Mouse (Mus musculus) forebrain, postnatal 0 days (tissue): ENCODE measurements around the gene Hhat. TPM values are rescaled to one million over a fixed set of nuclear protein-coding genes. Genes with fewer than 3 reads are reported as not detected.

Experiments
- ATAC-seq: fragments of 200-750 bp; cut with Nextera tagmentation; 2 replicates; pipeline ENCODE4 v1.8.0; 2017; ENCODE audit warnings: mild to moderate bottlenecking, moderate library complexity
- DNase-seq: peaks from one replicate; pipeline ENCODE4 v3.0.0-alpha.2; 2015
- H3K27ac ChIP-seq: fragments of 300-500 bp; sonication (generic); 2 replicates; pipeline ENCODE4 v1.5.1; 2014; ENCODE audit warnings: low read depth, mild to moderate bottlenecking, antibody characterized with exemption, low read length, moderate library complexity, mixed read lengths
- H3K27me3 ChIP-seq: fragments of 300-500 bp; sonication (generic); 2 replicates; pipeline ENCODE4 v1.6.1; 2014; ENCODE audit warnings: mild to moderate bottlenecking, low read length, mixed read lengths; ENCODE audit not compliant: insufficient read depth
- H3K36me3 ChIP-seq: fragments of 300-500 bp; sonication (generic); 2 replicates; pipeline ENCODE4 v1.6.1; 2014; ENCODE audit warnings: mild to moderate bottlenecking, moderate library complexity; ENCODE audit not compliant: insufficient read depth
- H3K4me1 ChIP-seq: fragments of 300-500 bp; sonication (generic); 2 replicates; pipeline ENCODE4 v1.6.1; 2014; ENCODE audit warnings: antibody characterized with exemption; ENCODE audit not compliant: insufficient read depth
- H3K4me2 ChIP-seq: fragments of 300-500 bp; sonication (generic); 2 replicates; pipeline ENCODE4 v1.6.1; 2014; ENCODE audit warnings: low read depth, mild to moderate bottlenecking, moderate library complexity
- H3K4me3 ChIP-seq: fragments of 300-500 bp; sonication (generic); 2 replicates; pipeline ENCODE4 v1.5.1; 2014; ENCODE audit warnings: low read depth, low read length, mixed read lengths
- H3K9ac ChIP-seq: fragments of 300-500 bp; sonication (generic); 2 replicates; pipeline ENCODE4 v1.6.1; 2014; ENCODE audit warnings: mild to moderate bottlenecking
- H3K9me3 ChIP-seq: fragments of 300-500 bp; sonication (generic); 2 replicates; pipeline ENCODE4 v1.6.1; 2016; ENCODE audit warnings: low read length
- CTCF ChIP-seq: sonication (generic); IDR thresholded peaks from 2 replicates; pipeline ENCODE4 v1.5.1; 2016; ENCODE audit warnings: antibody characterized with exemption, control low read depth, low read depth
- WGBS: fragments of 180-500 bp; shearing (Covaris S2); extraction: QIAGEN DNeasy Blood & Tissue Kit; methylation state at CpG from one replicate; pipeline ENCODE4 v1.1.7; 2014; 5-methylcytosine and 5-hydroxymethylcytosine counted together
- polyA plus RNA-seq: library from polyadenylated mRNA; unstranded; fragments of >200 nt; fragmentation: Nextera tagmentation; extraction: Ambion mirVana; gene quantifications from 2 replicates; pipeline ENCODE4 v1.2.1, GENCODE M21; 2015
- total RNA-seq: library from RNA; depleted of rRNA; stranded (reverse); fragments of >200 nt; gene quantifications from 2 replicates; pipeline ENCODE4 v1.2.3, GENCODE M21; 2014

Hhat gene
- total and polyA plus RNA-seq, 2 experiments from 2014 or later, result 1.8 to 2.6 TPM

- H3K27me3 ChIP-seq, result no peaks in the 10 kb centered on the region
- peak overlapping the region; percentile 32 for H3K4me2 ChIP-seq
- 44% methylated on average over 17 of the region's 17 CpGs for WGBS
- H3K9ac ChIP-seq, result no peak overlapping the region
- H3K27ac ChIP-seq, result 0 out of 2 replicates have a peak overlapping the region, but pooled peaks have one; percentile 23
- H3K36me3 ChIP-seq, result no peaks in the 10 kb centered on the region
- peak; percentile 68 for DNase-seq
- H3K9me3 ChIP-seq, result no peaks in the 10 kb centered on the region
- peaks cover 5% of the 10 kb centered on the region for H3K4me1 ChIP-seq
- H3K4me3 ChIP-seq, result no peak overlapping the region
- TF ChIP-seq CTCF, result no peak
- peak; percentile 38 for ATAC-seq
Measured at GRCm38 (mm10) chr1:192785046-192785961, 14.3 kb upstream of the Hhat start.

GRCm38 (mm10) chr1:192784374-192784773, 13.4 kb upstream of the Hhat start:
- Histone ChIP-seq H3K9ac (no peak overlapping the region), H3K4me3 (no peak overlapping the region), H3K9me3 (no peaks in the 10 kb centered on the region), H3K4me1 (peaks cover 5% of the 10 kb centered on the region), H3K4me2 (no peak overlapping the region), H3K27ac (no peak overlapping the region), H3K36me3 (no peaks in the 10 kb centered on the region), H3K27me3 (no peaks in the 10 kb centered on the region)
- DNase-seq, result peak; percentile 82
- WGBS, result 32% methylated on average over 4 of the region's 4 CpGs
- peak; percentile 94 for TF ChIP-seq CTCF
- ATAC-seq, result peak; percentile 79

- peaks cover 5% of the 10 kb centered on the region; the same call in 1 of the 2 replicates for H3K4me1 ChIP-seq
- H3K27ac ChIP-seq, result no peak overlapping the region
- H3K27me3 ChIP-seq, result no peaks in the 10 kb centered on the region
- H3K4me3 ChIP-seq, result no peak overlapping the region
- H3K9me3 ChIP-seq, result no peaks in the 10 kb centered on the region
- TF ChIP-seq CTCF, result no peak
- ATAC-seq (no peak), DNase-seq (no peak)
- no peaks in the 10 kb centered on the region for H3K36me3 ChIP-seq
- H3K9ac ChIP-seq, result no peak overlapping the region
- no peak overlapping the region for H3K4me2 ChIP-seq
Measured at GRCm38 (mm10) chr1:192781256-192781655, 10.2 kb upstream of the Hhat start.

GRCm38 (mm10) chr1:192778869-192779514, 8.0 kb upstream of the Hhat start:
- 59% methylated on average over 6 of the region's 6 CpGs for WGBS
- TF ChIP-seq CTCF, result no peak
- Histone ChIP-seq H3K4me3 (no peak overlapping the region), H3K9ac (no peak overlapping the region), H3K4me2 (no peak overlapping the region), H3K27me3 (no peaks in the 10 kb centered on the region), H3K4me1 (no peaks in the 10 kb centered on the region), H3K27ac (peak overlapping the region; percentile 16; the same call in 1 of the 2 replicates), H3K36me3 (no peaks in the 10 kb centered on the region), H3K9me3 (no peaks in the 10 kb centered on the region)
- ATAC-seq (no peak), DNase-seq (peak; percentile 18)

- no peaks in the 10 kb centered on the region for H3K9me3 ChIP-seq
- ATAC-seq (no peak), DNase-seq (no peak)
- no peak for TF ChIP-seq CTCF
- H3K27ac ChIP-seq, result no peak overlapping the region
- no peaks in the 10 kb centered on the region for H3K36me3 ChIP-seq
- no peaks in the 10 kb centered on the region for H3K27me3 ChIP-seq
- no peak overlapping the region for H3K4me2 ChIP-seq
- H3K4me1 ChIP-seq, result no peaks in the 10 kb centered on the region
- WGBS, result 82% methylated on average over 4 of the region's 4 CpGs
- no peak overlapping the region for H3K4me3 ChIP-seq
- H3K9ac ChIP-seq, result no peak overlapping the region
Measured at GRCm38 (mm10) chr1:192778206-192778605, 7.2 kb upstream of the Hhat start.

- Histone ChIP-seq H3K27ac (peak overlapping the region; percentile 92), H3K4me2 (peak overlapping the region; percentile 99), H3K36me3 (no peaks in the 10 kb centered on the region), H3K9ac (peak overlapping the region; percentile 86), H3K4me1 (peaks cover 7% of the 10 kb centered on the region; the same call in 1 of the 2 replicates), H3K4me3 (peak overlapping the region; percentile 63), H3K9me3 (no peaks in the 10 kb centered on the region), H3K27me3 (no peaks in the 10 kb centered on the region)
- ATAC-seq (peak; percentile 91), DNase-seq (no peak)
- TF ChIP-seq CTCF, result no peak
- WGBS, result 6% methylated on average over 10 of the region's 10 CpGs
Measured at GRCm38 (mm10) chr1:192770130-192770494, 911 bp downstream of the Hhat start.

- Histone ChIP-seq H3K9me3 (no peaks in the 10 kb centered on the region), H3K4me1 (peaks cover 7% of the 10 kb centered on the region; the same call in 1 of the 2 replicates), H3K9ac (no peak overlapping the region), H3K27ac (no peak overlapping the region), H3K27me3 (no peaks in the 10 kb centered on the region), H3K4me2 (no peak overlapping the region), H3K36me3 (no peaks in the 10 kb centered on the region), H3K4me3 (no peak overlapping the region)
- TF ChIP-seq CTCF, result peak; percentile 35
- no peak for ATAC-seq
- 42% methylated on average over 4 of the region's 4 CpGs for WGBS
- DNase-seq, result no peak
Measured at GRCm38 (mm10) chr1:192765531-192765930, 5.5 kb downstream of the Hhat start.
